Mouse (Mus musculus) heart, embryonic 15.5 days (tissue): ENCODE data around the gene Zbtb39. TPM values are rescaled to one million over a fixed set of nuclear protein-coding genes. Genes with fewer than 3 reads are reported as not detected.
"Not testable (repeated sequence)": the region's sequence is repeated elsewhere in the genome, so short reads cannot be mapped to it uniquely, and the experiment has no call there.

Source experiments
- ATAC-seq: fragments of 200-750 bp; cut with Nextera tagmentation; replicated peaks from 2 replicates; pipeline ENCODE4 v1.8.0; 2017; ENCODE audit warnings: low read depth, moderate TSS enrichment; ENCODE audit not compliant: insufficient number of reproducible peaks, insufficient read depth, low FRiP score
- H3K27ac ChIP-seq: fragments of 300-500 bp; sonication (generic); 2 replicates; pipeline ENCODE4 v1.5.1; 2015; ENCODE audit warnings: mild to moderate bottlenecking, inconsistent platforms
- H3K27me3 ChIP-seq: fragments of 300-500 bp; sonication (generic); 2 replicates; pipeline ENCODE4 v1.6.1; 2015; ENCODE audit warnings: inconsistent platforms
- H3K36me3 ChIP-seq: fragments of 300-500 bp; sonication (generic); 2 replicates; pipeline ENCODE4 v1.6.1; 2015; ENCODE audit warnings: mild to moderate bottlenecking, inconsistent platforms
- H3K4me1 ChIP-seq: fragments of 300-500 bp; sonication (generic); replicated peaks from 2 replicates; pipeline ENCODE4 v1.6.1; 2015; ENCODE audit warnings: inconsistent platforms
- H3K4me2 ChIP-seq: fragments of 300-500 bp; sonication (generic); 2 replicates; pipeline ENCODE4 v1.6.1; 2015; ENCODE audit warnings: inconsistent platforms, mild to moderate bottlenecking, moderate library complexity
- H3K4me3 ChIP-seq: fragments of 300-500 bp; sonication (generic); 2 replicates; pipeline ENCODE4 v1.5.1; 2015; ENCODE audit warnings: mild to moderate bottlenecking, inconsistent platforms
- H3K9ac ChIP-seq: fragments of 300-500 bp; sonication (generic); 2 replicates; pipeline ENCODE4 v1.6.1; 2015; ENCODE audit warnings: mild to moderate bottlenecking, inconsistent platforms
- H3K9me3 ChIP-seq: fragments of 300-500 bp; sonication (generic); replicated peaks from 2 replicates; pipeline ENCODE4 v1.6.1; 2016; ENCODE audit warnings: inconsistent platforms
- WGBS: fragments of 180-500 bp; shearing (Covaris S2); methylation state at CpG from one replicate; pipeline ENCODE4 v1.1.7; 2015; ENCODE audit warnings: mixed read lengths; 5-methylcytosine and 5-hydroxymethylcytosine counted together
- polyA plus RNA-seq: library from polyadenylated mRNA; unstranded; fragments of >200 nt; fragmentation: Nextera tagmentation; extraction: Ambion mirVana; gene quantifications from 2 replicates; pipeline ENCODE4 v1.2.1, GENCODE M21; 2015

Zbtb39 gene
- polyA plus RNA-seq, 1 experiment from 2014 or later = 1.6 TPM

GRCm38 (mm10) chr10:127755246-127755645 is 15.9 kb downstream of the Zbtb39 start:
- no peak for ATAC-seq
- Histone ChIP-seq H3K9ac (no peak overlapping the region), H3K4me1 (peaks cover 15% of the 10 kb centered on the region), H3K4me2 (no peak overlapping the region), H3K4me3 (no peak overlapping the region), H3K27me3 (no peaks in the 10 kb centered on the region), H3K27ac (peak overlapping the region; percentile 64), H3K9me3 (no peaks in the 10 kb centered on the region), H3K36me3 (no peaks in the 10 kb centered on the region)
- 41% methylated on average over 3 of the region's 3 CpGs for WGBS

- 23% methylated on average over 18 of the region's 18 CpGs for WGBS
- Histone ChIP-seq H3K27ac (peak overlapping the region; percentile 64), H3K4me3 (peak overlapping the region; percentile 24), H3K9me3 (no peaks in the 10 kb centered on the region), H3K36me3 (no peaks in the 10 kb centered on the region), H3K27me3 (no peaks in the 10 kb centered on the region), H3K9ac (no peak overlapping the region), H3K4me2 (peak overlapping the region; percentile 52), H3K4me1 (peaks cover 13% of the 10 kb centered on the region)
- peak; percentile 61 for ATAC-seq
Measured at GRCm38 (mm10) chr10:127755770-127756468, 16.6 kb downstream of the Zbtb39 start.

GRCm38 (mm10) chr10:127759181-127760110 is 20.1 kb downstream of the Zbtb39 start, which contains the start of the genes Rdh1 and Rdh16f1:
Gene Rdh1, plus strand, starts transcription at chr10:127759721.
Gene Rdh16f1, plus strand, starts transcription at chr10:127759787.
- no peak within 1 kb of the TSS for H3K27ac ChIP-seq

GRCm38 (mm10) chr10:127762926-127763325 is 23.6 kb downstream of the Zbtb39 start:
- H3K27ac ChIP-seq, H3K4me3 ChIP-seq, ATAC-seq, H3K4me1 ChIP-seq, H3K9me3 ChIP-seq, H3K4me2 ChIP-seq, H3K36me3 ChIP-seq, H3K9ac ChIP-seq, H3K27me3 ChIP-seq: not testable (repeated sequence)
- WGBS = 76% methylated on average over 10 of the region's 10 CpGs

More at GRCm38 (mm10) chr10:127759181-127760110, 20.1 kb downstream of the Zbtb39 start, which contains the start of the genes Rdh1 and Rdh16f1:
- Histone ChIP-seq H3K9me3 (no peaks in the 10 kb centered on the region), H3K9ac (no peak within 1 kb of the TSS), H3K4me3 (no peak within 1 kb of the TSS), H3K36me3 (no peaks in the 10 kb centered on the region), H3K27me3 (no peaks in the 10 kb centered on the region), H3K4me2 (no peak within 1 kb of the TSS), H3K4me1 (peaks cover 9% of the 10 kb centered on the region)
- ATAC-seq = no peak
- WGBS = 61% methylated on average over 9 of the region's 9 CpGs

- Histone ChIP-seq H3K4me1 (no peaks in the 10 kb centered on the region), H3K9me3 (no peaks in the 10 kb centered on the region), H3K36me3 (no peaks in the 10 kb centered on the region), H3K9ac (no peak overlapping the region), H3K4me2 (no peak overlapping the region), H3K4me3 (no peak overlapping the region), H3K27me3 (no peaks in the 10 kb centered on the region), H3K27ac (no peak overlapping the region)
- 62% methylated on average over 12 of the region's 12 CpGs for WGBS
- no peak for ATAC-seq
Measured at GRCm38 (mm10) chr10:127763914-127764680, 24.8 kb downstream of the Zbtb39 start.

GRCm38 (mm10) chr10:127766564-127766963 is 27.2 kb downstream of the Zbtb39 start:
- H3K9me3 ChIP-seq = no peaks in the 10 kb centered on the region
- H3K36me3 ChIP-seq = no peaks in the 10 kb centered on the region
- no peaks in the 10 kb centered on the region for H3K27me3 ChIP-seq
- H3K4me1 ChIP-seq = no peaks in the 10 kb centered on the region
- no peak overlapping the region for H3K4me2 ChIP-seq
- no peak for ATAC-seq
- no peak overlapping the region for H3K27ac ChIP-seq
- H3K9ac ChIP-seq = no peak overlapping the region
- 63% methylated on average over 1 of the region's 1 CpGs for WGBS
- no peak overlapping the region for H3K4me3 ChIP-seq

GRCm38 (mm10) chr10:127776011-127776410 is 36.7 kb downstream of the Zbtb39 start, which contains the start of gene Rdh9:
Gene Rdh9, plus strand, starts transcription at chr10:127776386.
- whole genome bisulfite sequencing = 64% methylated on average over 2 of the region's 2 CpGs
- Histone ChIP-seq H3K36me3 (no peaks in the 10 kb centered on the region), H3K27ac (no peak within 1 kb of the TSS), H3K4me2 (no peak within 1 kb of the TSS), H3K27me3 (no peaks in the 10 kb centered on the region), H3K9me3 (no peaks in the 10 kb centered on the region), H3K4me1 (no peaks in the 10 kb centered on the region), H3K9ac (no peak within 1 kb of the TSS), H3K4me3 (no peak within 1 kb of the TSS)
- no peak for ATAC-seq

GRCm38 (mm10) chr10:127782321-127782720 is 43.0 kb downstream of the Zbtb39 start:
- not testable (repeated sequence) for H3K27me3 ChIP-seq, H3K27ac ChIP-seq, ATAC-seq, H3K36me3 ChIP-seq, H3K4me1 ChIP-seq, H3K9me3 ChIP-seq, H3K9ac ChIP-seq, H3K4me2 ChIP-seq, H3K4me3 ChIP-seq
- WGBS = 94% methylated on average over 17 of the region's 17 CpGs

GRCm38 (mm10) chr10:127785411-127785810 is 46.1 kb downstream of the Zbtb39 start:
- not testable (repeated sequence) for H3K4me2 ChIP-seq, H3K9me3 ChIP-seq, H3K27ac ChIP-seq, ATAC-seq, H3K36me3 ChIP-seq, H3K4me3 ChIP-seq, H3K27me3 ChIP-seq, H3K4me1 ChIP-seq, H3K9ac ChIP-seq
- 69% methylated on average over 1 of the region's 1 CpGs for WGBS
